Mouse (Mus musculus) lung, embryonic 16.5 days (tissue): ENCODE results near the gene Paqr6. TPM values are rescaled to one million over a fixed set of nuclear protein-coding genes. Genes with fewer than 3 reads are reported as not detected.

Experiments used
- ATAC-seq: fragments of 200-750 bp; cut with Nextera tagmentation; 2 replicates; pipeline ENCODE4 v1.8.0; 2017; ENCODE audit warnings: low read depth, mild to moderate bottlenecking, moderate library complexity
- H3K27ac ChIP-seq: fragments of 300-500 bp; sonication (generic); 2 replicates; pipeline ENCODE4 v1.5.1; 2014; ENCODE audit warnings: mild to moderate bottlenecking, control low read depth, low read length
- H3K27me3 ChIP-seq: fragments of 300-500 bp; sonication (generic); 2 replicates; pipeline ENCODE4 v1.6.1; 2014; ENCODE audit warnings: low read depth, low read length, mixed read lengths; ENCODE audit not compliant: control insufficient read depth, insufficient read depth
- H3K36me3 ChIP-seq: fragments of 300-500 bp; sonication (generic); 2 replicates; pipeline ENCODE4 v1.6.1; 2014; ENCODE audit warnings: low read length; ENCODE audit not compliant: control insufficient read depth, insufficient read depth
- H3K4me1 ChIP-seq: fragments of 300-500 bp; sonication (generic); replicated peaks from 2 replicates; pipeline ENCODE4 v1.6.1; 2014; ENCODE audit warnings: low read length, mixed read lengths; ENCODE audit not compliant: control insufficient read depth, insufficient read depth
- H3K4me2 ChIP-seq: fragments of 300-500 bp; sonication (generic); 2 replicates; pipeline ENCODE4 v1.6.1; 2014; ENCODE audit warnings: low read depth, low read length, control low read depth
- H3K4me3 ChIP-seq: fragments of 300-500 bp; sonication (generic); 2 replicates; pipeline ENCODE4 v1.5.1; 2014; ENCODE audit warnings: mild to moderate bottlenecking, low read length, control low read depth
- H3K9ac ChIP-seq: fragments of 300-500 bp; sonication (generic); 2 replicates; pipeline ENCODE4 v1.6.1; 2014; ENCODE audit warnings: low read length, control low read depth
- H3K9me3 ChIP-seq: fragments of 300-500 bp; sonication (generic); 2 replicates; pipeline ENCODE4 v1.6.1; 2016; ENCODE audit warnings: low read length; ENCODE audit not compliant: control insufficient read depth
- WGBS: fragments of 180-500 bp; shearing (Covaris S2); extraction: QIAGEN DNeasy Blood & Tissue Kit; methylation state at CpG from one replicate; pipeline ENCODE4 v1.1.7; 2014; 5-methylcytosine and 5-hydroxymethylcytosine counted together
- polyA plus RNA-seq: library from polyadenylated mRNA; unstranded; fragments of >200 nt; fragmentation: Nextera tagmentation; extraction: Ambion mirVana; gene quantifications from 2 replicates; pipeline ENCODE4 v1.2.1, GENCODE M21; 2015

Gene Paqr6
- polyA plus RNA-seq, 1 experiment from 2014 or later = 12.5 TPM

- Histone ChIP-seq H3K27ac (no peak overlapping the region), H3K36me3 (peaks cover 22% of the 10 kb centered on the region), H3K27me3 (no peaks in the 10 kb centered on the region), H3K4me3 (no peak overlapping the region), H3K4me1 (peaks cover 8% of the 10 kb centered on the region), H3K9me3 (no peaks in the 10 kb centered on the region), H3K4me2 (no peak overlapping the region), H3K9ac (no peak overlapping the region)
- ATAC-seq = no peak
- WGBS = 77% methylated on average over 6 of the region's 6 CpGs
Measured at GRCm38 (mm10) chr3:88418016-88418415, 53.6 kb downstream of the Paqr6 start.

Other genes with a start within 250 kb of the Paqr6 start
- 19.9 and 22.9 TPM in 2 replicates for gene Mef2d, start 222.2 kb upstream of the Paqr6 start, polyA plus RNA-seq
- gene Rhbg, start 109.9 kb upstream of the Paqr6 start, polyA plus RNA-seq = 0.69 and 1.0 TPM in 2 replicates
- gene Gm38392, start 77.4 kb upstream of the Paqr6 start, polyA plus RNA-seq = 0.20 and 0.23 TPM in 2 replicates
- 11.0 and 12.3 TPM in 2 replicates for gene Tsacc, start 67.6 kb upstream of the Paqr6 start, polyA plus RNA-seq
- gene Cct3, start 67.5 kb upstream of the Paqr6 start, polyA plus RNA-seq = 432 and 447 TPM in 2 replicates
- gene Glmp, start 39.6 kb upstream of the Paqr6 start, polyA plus RNA-seq = 228 and 231 TPM in 2 replicates
- 9.5 and 9.9 TPM in 2 replicates for gene Tmem79, start 28.4 kb upstream of the Paqr6 start, polyA plus RNA-seq
- gene Smg5, start 28.3 kb upstream of the Paqr6 start, polyA plus RNA-seq = 46.6 and 46.7 TPM in 2 replicates
- gene Bglap3, start 8.2 kb downstream of the Paqr6 start, polyA plus RNA-seq = 0.13 TPM in 1 of 2 replicates, not detected in the other
- gene Bglap2, start 14.1 kb downstream of the Paqr6 start, polyA plus RNA-seq = 0.43 TPM in 1 of 2 replicates, not detected in the other
- 0.94 TPM in 1 of 2 replicates, not detected in the other for gene Bglap, start 19.9 kb downstream of the Paqr6 start, polyA plus RNA-seq
- gene Pmf1, start 45.7 kb downstream of the Paqr6 start, polyA plus RNA-seq = 130 and 147 TPM in 2 replicates
- 15.2 and 16.0 TPM in 2 replicates for gene Slc25a44, start 60.6 kb downstream of the Paqr6 start, polyA plus RNA-seq
- 6.3 TPM in 2 replicates for gene Sema4a, start 96.6 kb downstream of the Paqr6 start, polyA plus RNA-seq
- 148 and 150 TPM in 2 replicates for gene Lmna, start 145.4 kb downstream of the Paqr6 start, polyA plus RNA-seq
- gene Mex3a, start 167.8 kb downstream of the Paqr6 start, polyA plus RNA-seq = 13.1 and 13.5 TPM in 2 replicates
- 48.0 and 61.2 TPM in 2 replicates for gene Rab25, start 183.7 kb downstream of the Paqr6 start, polyA plus RNA-seq
- gene Lamtor2, start 188.5 kb downstream of the Paqr6 start, polyA plus RNA-seq = 169 and 183 TPM in 2 replicates
- 39.3 and 41.8 TPM in 2 replicates for gene Ubqln4, start 189.2 kb downstream of the Paqr6 start, polyA plus RNA-seq
- gene Ssr2, start 211.3 kb downstream of the Paqr6 start, polyA plus RNA-seq = 354 and 367 TPM in 2 replicates
- 123 and 125 TPM in 2 replicates for gene Arhgef2, start 241.4 kb downstream of the Paqr6 start, polyA plus RNA-seq